Mouse (Mus musculus) CH12.LX (cell line): Measurements from ENCODE around the gene 2610507B11Rik.

Source experiments
- CHD2 ChIP-seq: IDR thresholded peaks from 2 replicates; pipeline ENCODE4 v1.6.1; 2011; ENCODE audit warnings: low read length, improper control_type of control experiment
- CTCF ChIP-seq, 2 experiments: IDR thresholded peaks in 1 of 2; conservative IDR thresholded peaks in 1 of 2; 2 replicates each; pipeline ENCODE4 v1.5.1; 2011 to 2012; ENCODE audit warnings: low read depth in 2 of 2, low read length in 2 of 2, improper control_type of control experiment in 1 of 2, inconsistent platforms in 1 of 2, mild to moderate bottlenecking in 1 of 2, moderate library complexity in 1 of 2
- NRF1 ChIP-seq: IDR thresholded peaks from 2 replicates; pipeline ENCODE4 v1.6.1; 2014; ENCODE audit warnings: low read depth, mild to moderate bottlenecking, inconsistent platforms, low read length, improper control_type of control experiment, moderate library complexity
- TBP ChIP-seq: conservative IDR thresholded peaks from 2 replicates; pipeline ENCODE4 v1.6.1; 2011; ENCODE audit warnings: low read depth, low read length, improper control_type of control experiment
- ZKSCAN1 ChIP-seq: IDR thresholded peaks from 2 replicates; pipeline ENCODE4 v1.6.1; 2012; ENCODE audit warnings: low read depth, inconsistent platforms, low read length, improper control_type of control experiment, borderline replicate concordance
- ZNF384 ChIP-seq: IDR thresholded peaks from 2 replicates; pipeline ENCODE4 v1.6.1; 2012; ENCODE audit warnings: low read depth, low read length, improper control_type of control experiment, inconsistent platforms

- TF ChIP-seq CTCF (conservative IDR thresholded peaks at IDR 0.05 in 1 of 2, IDR thresholded peaks at IDR 0.05 in 1 of 2; ENCODE audit: low read depth in 2 of 2, low read length in 2 of 2) = no peak
- TF ChIP-seq TBP = no peak
- TF ChIP-seq NRF1 = no peak
- no peak for TF ChIP-seq ZKSCAN1
- TF ChIP-seq ZNF384 = no peak
- TF ChIP-seq CHD2 = no peak
Observed at GRCm38 (mm10) chr11:78318411-78318810, 56.9 kb downstream of the 2610507B11Rik start.
